In genomic region chr2:145676544-145676925, GRCm38 (mm10) we compare ENCODE assay signal across 9 mouse cellular contexts. TPM values are rescaled to one million over a fixed set of nuclear protein-coding genes. Genes with fewer than 3 reads are reported as not detected.
DNase-seq lines count a peak whose midpoint lies in the region; ATAC-seq and TF ChIP-seq lines count a peak whose summit lies in the region.
"Had no signal": no experiment of that assay in that cellular context is flagged by ENCODE, and none has a peak within 500 bp of the region (broad histone marks: within the 10 kb centered on the region; RNA-seq: fewer than 3 reads in every experiment).

No protein-coding gene starts in this region.

- intact Hi-C loops in heart, adult 2 months (cut with DNase I): no loop called here

- no peaks in the 10 kb centered on the region for H3K27me3 ChIP-seq in heart, embryonic 12.5 days (replicated peaks)
- no peaks in the 10 kb centered on the region; the same call in 1 of the 2 replicates for H3K27me3 ChIP-seq in heart, adult 2 months (ENCODE audit: control insufficient read depth, insufficient read depth, low read length)
- no peaks in the 10 kb centered on the region for H3K27me3 ChIP-seq in intestine, postnatal 0 days (replicated peaks; ENCODE audit: control insufficient read depth, insufficient read depth, low read length)
- no peaks in the 10 kb centered on the region for H3K27me3 ChIP-seq in stomach, embryonic 15.5 days (replicated peaks)

- no peak overlapping the region for H3K27ac ChIP-seq in heart, embryonic 12.5 days (ENCODE audit: poor library complexity, severe bottlenecking)
- H3K27ac ChIP-seq in heart, adult 2 months: no peak overlapping the region
- H3K27ac ChIP-seq in intestine, postnatal 0 days (ENCODE audit: low read depth, low read length): no peak overlapping the region
- peak overlapping the region; percentile 88; the same call in 1 of the 2 replicates for H3K27ac ChIP-seq in stomach, embryonic 15.5 days

- H3K79me2 ChIP-seq in heart, adult 2 months (replicated peaks; ENCODE audit: control insufficient read depth, insufficient read depth, low read length): no peaks in the 10 kb centered on the region

- peaks cover 17% of the 10 kb centered on the region for H3K4me1 ChIP-seq in heart, embryonic 12.5 days (replicated peaks)
- H3K4me1 ChIP-seq in heart, adult 2 months (ENCODE audit: control insufficient read depth, insufficient read depth, low read length): peaks cover 2% of the 10 kb centered on the region; the same call in 1 of the 2 replicates
- H3K4me1 ChIP-seq in intestine, postnatal 0 days (replicated peaks; ENCODE audit: control insufficient read depth, insufficient read depth, low read length): 0 out of 2 replicates have a peak, but pooled peaks cover 7% of the 10 kb centered on the region
- H3K4me1 ChIP-seq in stomach, embryonic 15.5 days: peaks cover 34% of the 10 kb centered on the region

- TF ChIP-seq EP300 in heart, adult 2 months (IDR thresholded peaks at IDR 0.05; ENCODE audit: insufficient read depth, low read depth, low read length): no peak

- no peak for TF ChIP-seq POLR2A in heart, adult 2 months (IDR thresholded peaks at IDR 0.05; ENCODE audit: insufficient read depth, low read depth, low read length)

- 0 out of 2 replicates have a peak, but pooled peaks cover 3% of the 10 kb centered on the region for H3K9me3 ChIP-seq in heart, embryonic 12.5 days (replicated peaks)
- H3K9me3 ChIP-seq in intestine, postnatal 0 days (ENCODE audit: control insufficient read depth): no peaks in the 10 kb centered on the region
- no peaks in the 10 kb centered on the region for H3K9me3 ChIP-seq in stomach, embryonic 15.5 days

- WGBS in heart, embryonic 12.5 days: 61% methylated on average over 3 of the region's 3 CpGs
- WGBS in heart, adult 2 months: 55% methylated on average over 3 of the region's 3 CpGs
- 46% methylated on average over 3 of the region's 3 CpGs for WGBS in intestine, postnatal 0 days
- 25% methylated on average over 3 of the region's 3 CpGs for WGBS in stomach, embryonic 15.5 days

- no peak for ATAC-seq in heart, embryonic 12.5 days (ENCODE audit: insufficient number of reproducible peaks, low FRiP score)
- ATAC-seq in intestine, postnatal 0 days: no peak
- no peak for ATAC-seq in stomach, embryonic 15.5 days (ENCODE audit: insufficient read depth, low FRiP score, low read depth)

- no peak overlapping the region for H3K9ac ChIP-seq in heart, embryonic 12.5 days
- H3K9ac ChIP-seq in heart, adult 2 months (ENCODE audit: low read depth, low read length): no peak overlapping the region
- H3K9ac ChIP-seq in intestine, postnatal 0 days (ENCODE audit: low read depth, low read length): no peak overlapping the region
- no peak overlapping the region for H3K9ac ChIP-seq in stomach, embryonic 15.5 days

- peak overlapping the region; percentile 68; the same call in 1 of the 2 replicates for H3K4me3 ChIP-seq in heart, embryonic 12.5 days
- no peak overlapping the region for H3K4me3 ChIP-seq in heart, adult 2 months
- H3K4me3 ChIP-seq in intestine, postnatal 0 days (ENCODE audit: low read depth, low read length): peak overlapping the region; percentile 71; the same call in 1 of the 2 replicates
- peak overlapping the region; percentile 72; the same call in 1 of the 2 replicates for H3K4me3 ChIP-seq in stomach, embryonic 15.5 days (replicated peaks)

- no peaks in the 10 kb centered on the region for H3K36me3 ChIP-seq in heart, embryonic 12.5 days
- no peaks in the 10 kb centered on the region for H3K36me3 ChIP-seq in heart, adult 2 months (ENCODE audit: control insufficient read depth, insufficient read depth, low read length)
- no peaks in the 10 kb centered on the region for H3K36me3 ChIP-seq in intestine, postnatal 0 days (ENCODE audit: control insufficient read depth, insufficient read depth)
- H3K36me3 ChIP-seq in stomach, embryonic 15.5 days: no peaks in the 10 kb centered on the region

- H3K4me2 ChIP-seq in heart, embryonic 12.5 days: peak overlapping the region; percentile 93
- peak overlapping the region; percentile 93; the same call in 1 of the 2 replicates for H3K4me2 ChIP-seq in intestine, postnatal 0 days (replicated peaks; ENCODE audit: low read depth)
- peak overlapping the region; percentile 93 for H3K4me2 ChIP-seq in stomach, embryonic 15.5 days

- no peak for DNase-seq in heart, adult 2 months
- peak; percentile 59 to 82 for DNase-seq in lung, adult 18-20 months
- no peak for DNase-seq in lung, postnatal 14 days
- no peak for DNase-seq in testis, postnatal 10 days (ENCODE audit: low spot score)
- no peak for DNase-seq in left cerebral cortex, adult 9 months (ENCODE audit: low spot score in 2 of 2)
- DNase-seq: spleen, adult 18-20 months had no signal

- TF ChIP-seq CTCF in heart, adult 2 months (IDR thresholded peaks at IDR 0.05): no peak
- no peak for TF ChIP-seq CTCF in intestine, postnatal 0 days (IDR thresholded peaks at IDR 0.05; ENCODE audit: low read depth)

RNA-seq across cellular contexts. Expression of gene Rin2, which starts 1.5 kb away (rescaled TPM):
- 19.0 and 22.7 TPM in 2 replicates for polyA plus RNA-seq in heart, embryonic 12.5 days (2016; fragmentation: Nextera tagmentation; extraction: Ambion mirVana)
- 10 to 100 TPM; 18.8 to 20.2 TPM for total RNA-seq in heart, adult 2 months (2021)
- polyA plus RNA-seq in heart, adult 2 months (2012; rRNA removed): 9.0 and 17.6 TPM in 2 replicates
- polyA plus RNA-seq in intestine, postnatal 0 days (2015; fragmentation: Nextera tagmentation; extraction: Ambion mirVana): 10.2 and 11.9 TPM in 2 replicates
- polyA plus RNA-seq in stomach, embryonic 15.5 days (2015; fragmentation: Nextera tagmentation; extraction: Ambion mirVana): 29.8 and 32.8 TPM in 2 replicates

Comparison
In these comparisons a context has a peak if more than half of its experiments do, and no peak if none do; other contexts are left out.
1. DNase-seq: peak in lung, adult 18-20 months (2 of 2); none in heart, adult 2 months (0 of 2), lung, postnatal 14 days (single experiment), testis, postnatal 10 days (single experiment) and left cerebral cortex, adult 9 months (0 of 2).
2. Peak in every context shown above with its lines, with median percentiles within 50 percentile points of each other: H3K4me2 ChIP-seq.